Mouse (Mus musculus) myocyte (in vitro differentiated cells): ENCODE results near the gene Sec61a1. TPM values are rescaled to one million over a fixed set of nuclear protein-coding genes. Genes with fewer than 3 reads are reported as not detected.

Experiments used
- H3K27me3 ChIP-seq: one replicate; pipeline ENCODE4 v1.6.1; 2011; ENCODE audit not compliant: control insufficient read depth, insufficient read depth, insufficient read length
- H3K36me3 ChIP-seq: one replicate; pipeline ENCODE4 v1.6.1; 2011; ENCODE audit not compliant: control insufficient read depth, insufficient read depth
- H3K4me2 ChIP-seq: one replicate; pipeline ENCODE4 v1.6.1; 2011; ENCODE audit warnings: low read depth, control low read depth
- H3K4me3 ChIP-seq: one replicate; pipeline ENCODE4 v1.5.1; 2011; ENCODE audit warnings: mild to moderate bottlenecking, control low read depth, moderate library complexity
- H3K79me2 ChIP-seq: one replicate; pipeline ENCODE4 v1.6.1; 2011; ENCODE audit not compliant: control insufficient read depth, insufficient read depth
- H3ac ChIP-seq: one replicate; pipeline ENCODE4 v1.6.1; 2011; ENCODE audit not compliant: control insufficient read depth, insufficient read length
- CEBPB ChIP-seq: IDR thresholded peaks from 2 replicates; pipeline ENCODE4 v1.6.1; 2011; ENCODE audit warnings: mild to moderate bottlenecking, moderate library complexity; ENCODE audit not compliant: poor library complexity, insufficient read depth, severe bottlenecking
- E2F4 ChIP-seq: IDR thresholded peaks from one replicate; pipeline ENCODE4 v1.6.1; 2011; ENCODE audit warnings: mild to moderate bottlenecking, control low read depth, moderate library complexity; ENCODE audit not compliant: insufficient read depth
- MAX ChIP-seq: IDR thresholded peaks from one replicate; pipeline ENCODE4 v1.6.1; 2011; ENCODE audit warnings: low read depth, mild to moderate bottlenecking, control low read depth
- MYOD1 ChIP-seq, 3 experiments: IDR thresholded peaks; one replicate each; pipeline ENCODE4 v1.6.1; 2011; ENCODE audit warnings: control low read depth in 2 of 3, low read depth in 2 of 3, mild to moderate bottlenecking in 2 of 3, moderate library complexity in 1 of 3; ENCODE audit not compliant: insufficient read length in 2 of 3, control insufficient read depth in 1 of 3
- MYOG ChIP-seq, 3 experiments: IDR thresholded peaks; one replicate each; pipeline ENCODE4 v1.6.1; 2011; ENCODE audit warnings: control low read depth in 2 of 3, low read depth in 2 of 3, mild to moderate bottlenecking in 2 of 3; ENCODE audit not compliant: insufficient read length in 2 of 3, control insufficient read depth in 1 of 3, insufficient read depth in 1 of 3
- POLR2A ChIP-seq: IDR thresholded peaks from one replicate; pipeline ENCODE4 v1.6.1; 2011; ENCODE audit warnings: low read depth, mild to moderate bottlenecking, control low read depth, moderate library complexity; ENCODE audit not compliant: insufficient read length
- POLR2AphosphoS2 ChIP-seq: IDR thresholded peaks from one replicate; pipeline ENCODE4 v1.6.1; 2011; ENCODE audit warnings: low read depth, control low read depth; ENCODE audit not compliant: insufficient read length
- REST ChIP-seq: IDR thresholded peaks from one replicate; pipeline ENCODE4 v1.6.1; 2011; ENCODE audit warnings: mild to moderate bottlenecking, control low read depth, moderate library complexity; ENCODE audit not compliant: insufficient read depth, insufficient read length
- SRF ChIP-seq: IDR thresholded peaks from one replicate; pipeline ENCODE4 v1.6.1; 2011; ENCODE audit warnings: low read depth; ENCODE audit not compliant: control insufficient read depth, insufficient read length
- TCF12 ChIP-seq: IDR thresholded peaks from one replicate; pipeline ENCODE4 v1.6.1; 2011; ENCODE audit warnings: mild to moderate bottlenecking, control low read depth; ENCODE audit not compliant: poor library complexity, insufficient read depth, severe bottlenecking
- TCF3 ChIP-seq: IDR thresholded peaks from one replicate; pipeline ENCODE4 v1.6.1; 2011; ENCODE audit warnings: low read depth, control low read depth; ENCODE audit not compliant: insufficient read length
- USF1 ChIP-seq: IDR thresholded peaks from one replicate; pipeline ENCODE4 v1.6.1; 2011; ENCODE audit warnings: low read depth, mild to moderate bottlenecking, control low read depth, moderate library complexity
- polyA plus RNA-seq: library from polyadenylated mRNA; unstranded; fragments of >200 nt; fragmentation: generic; extraction: Trizol; gene quantifications from one replicate; pipeline ENCODE4 v1.2.1, GENCODE M21; 2012; ENCODE audit warnings: missing spikeins

The Sec61a1 gene
- polyA plus RNA-seq, 1 experiment, result 106 TPM

DNA sequence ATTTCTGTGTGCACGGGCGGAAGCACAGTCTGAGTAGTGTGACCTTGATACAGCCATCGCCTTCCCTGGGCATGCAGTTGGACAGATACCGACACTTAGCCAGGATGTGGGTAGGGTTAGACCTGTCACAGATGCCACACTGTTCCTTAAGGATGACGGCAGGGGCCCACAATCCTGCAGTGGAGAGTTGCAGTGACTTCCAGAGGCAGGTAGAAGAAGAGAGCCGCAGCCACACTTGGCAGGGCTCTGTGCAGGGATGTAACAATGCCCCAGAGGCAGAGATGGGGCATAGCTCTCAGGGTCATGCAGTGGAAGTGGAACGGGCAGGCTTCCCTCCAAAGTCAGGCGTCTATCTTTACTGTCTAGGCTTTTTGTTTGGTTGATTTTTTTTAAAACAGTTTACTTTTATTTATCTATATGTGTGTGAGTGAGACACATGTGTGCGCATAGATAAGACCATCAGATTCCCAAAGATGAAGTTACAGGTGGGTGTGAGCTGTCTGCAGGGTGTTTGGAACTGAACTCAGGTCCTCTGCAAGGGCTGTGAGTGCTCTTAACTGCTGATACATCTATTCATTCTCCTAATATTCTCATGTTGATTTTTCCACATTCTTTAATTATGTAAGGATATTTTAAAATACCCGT, 29.8 kb upstream of the Sec61a1 start:
- no peak overlapping the region for H3K4me2 ChIP-seq
- no peak overlapping the region for H3ac ChIP-seq
- no peaks in the 10 kb centered on the region for H3K27me3 ChIP-seq
- H3K79me2 ChIP-seq, result no peaks in the 10 kb centered on the region
- no peaks in the 10 kb centered on the region for H3K36me3 ChIP-seq
- no peak overlapping the region for H3K4me3 ChIP-seq
- TF ChIP-seq MAX, result no peak
- no peak for TF ChIP-seq MYOG (IDR thresholded peaks at IDR 0.05; ENCODE audit: control insufficient read depth in 1 of 3, insufficient read depth in 1 of 3, insufficient read length in 2 of 3, low read depth in 2 of 3)

DNA sequence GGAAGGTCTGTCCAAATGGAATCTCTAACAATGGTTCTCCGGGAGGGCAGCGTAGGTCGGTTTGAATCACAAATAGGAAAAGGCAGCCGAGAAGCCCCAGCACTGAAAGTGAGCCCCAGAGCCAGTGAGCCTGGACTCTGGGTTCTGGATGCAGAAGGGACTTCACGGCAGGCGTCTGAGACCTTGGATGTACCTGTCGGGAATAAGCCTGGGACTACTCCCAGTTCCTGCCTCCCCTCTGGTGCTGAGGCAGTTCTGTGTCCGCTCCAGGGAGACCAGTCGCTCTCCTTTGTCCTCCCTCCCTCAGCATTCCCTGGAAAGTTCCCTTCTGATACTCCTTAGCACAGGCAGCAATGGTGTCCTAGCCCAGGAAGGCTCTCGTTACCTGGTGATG, 26.7 kb upstream of the Sec61a1 start:
- Histone ChIP-seq H3K4me3 (no peak overlapping the region), H3K27me3 (peaks cover 1% of the 10 kb centered on the region), H3K36me3 (no peaks in the 10 kb centered on the region), H3K79me2 (no peaks in the 10 kb centered on the region), H3K4me2 (peak overlapping the region; percentile 7), H3ac (no peak overlapping the region)
- TF ChIP-seq E2F4 (no peak), POLR2AphosphoS2 (no peak), POLR2A (no peak), MYOG (IDR thresholded peaks at IDR 0.05; ENCODE audit: control insufficient read depth in 1 of 3, insufficient read depth in 1 of 3, insufficient read length in 2 of 3, low read depth in 2 of 3) (no peak), SRF (no peak), MYOD1 (IDR thresholded peaks at IDR 0.05; ENCODE audit: control insufficient read depth in 1 of 3, insufficient read length in 2 of 3, low read depth in 2 of 3) (no peak), REST (no peak), TCF3 (no peak), CEBPB (no peak), USF1 (no peak), MAX (no peak), TCF12 (no peak)

DNA sequence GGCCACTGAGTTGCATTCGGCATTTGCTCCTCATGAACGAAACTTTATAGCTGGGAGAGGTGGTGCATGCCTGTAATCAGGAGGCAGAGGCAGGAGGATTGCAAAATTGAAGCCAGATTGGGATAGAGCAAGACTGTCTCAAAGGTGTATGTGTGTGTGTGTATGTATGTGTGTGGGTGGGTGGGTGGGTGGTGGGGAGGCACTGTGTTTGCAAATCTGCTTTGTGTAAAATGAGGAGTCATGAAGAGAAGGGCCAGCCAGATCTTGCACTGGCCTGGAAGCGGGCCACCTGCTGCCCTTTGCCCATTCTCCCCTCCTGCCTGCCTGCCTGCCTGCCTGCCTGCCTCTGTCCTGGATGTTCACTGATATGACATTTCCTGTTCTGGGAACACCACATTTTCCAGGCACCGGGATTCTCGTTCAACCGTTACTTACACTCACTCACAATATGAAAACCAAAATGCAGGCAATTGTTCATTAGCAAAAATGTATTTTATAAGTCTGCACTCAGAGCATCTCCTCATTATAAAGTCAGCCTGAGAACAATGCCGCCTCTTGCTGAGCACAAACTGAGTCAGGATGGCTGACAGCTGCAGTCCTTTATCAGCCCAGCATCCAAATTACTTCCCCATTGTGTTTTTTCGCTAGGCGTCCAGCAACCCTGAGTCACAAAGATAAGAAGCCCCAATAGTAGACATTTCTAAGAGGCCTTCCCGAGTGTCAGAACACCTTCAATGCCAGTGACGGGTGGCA, 26.1 kb upstream of the Sec61a1 start:
- H3K36me3 ChIP-seq, result no peaks in the 10 kb centered on the region
- no peak overlapping the region for H3ac ChIP-seq
- H3K4me2 ChIP-seq, result peak overlapping the region; percentile 7
- peaks cover 6% of the 10 kb centered on the region for H3K27me3 ChIP-seq
- H3K4me3 ChIP-seq, result no peak overlapping the region
- H3K79me2 ChIP-seq, result no peaks in the 10 kb centered on the region
- peak in 1 of 3 experiments; percentile 57 for TF ChIP-seq MYOD1 (IDR thresholded peaks at IDR 0.05; ENCODE audit: control insufficient read depth in 1 of 3, insufficient read length in 2 of 3, low read depth in 2 of 3)
- TF ChIP-seq E2F4, result no peak

DNA sequence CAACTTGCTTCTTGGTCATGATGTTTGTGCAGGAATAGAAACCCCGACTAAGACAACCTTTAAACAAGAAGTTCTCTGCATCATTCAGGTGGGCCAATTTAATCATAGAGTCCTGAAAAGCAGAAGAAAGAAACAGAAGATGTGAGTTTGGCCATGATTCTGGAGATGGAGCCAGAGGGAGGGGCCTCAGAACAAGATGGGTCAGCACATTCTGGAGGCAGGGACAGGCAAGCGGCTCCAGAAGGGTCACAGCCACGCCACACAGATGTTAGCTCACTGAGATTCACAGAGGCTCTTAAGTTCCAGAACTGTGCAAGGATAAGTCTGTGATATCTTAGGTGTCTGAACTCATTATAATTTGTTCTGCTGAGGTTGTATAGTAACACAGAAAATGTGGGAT, 25.5 kb upstream of the Sec61a1 start:
- peaks cover 6% of the 10 kb centered on the region for H3K27me3 ChIP-seq

DNA sequence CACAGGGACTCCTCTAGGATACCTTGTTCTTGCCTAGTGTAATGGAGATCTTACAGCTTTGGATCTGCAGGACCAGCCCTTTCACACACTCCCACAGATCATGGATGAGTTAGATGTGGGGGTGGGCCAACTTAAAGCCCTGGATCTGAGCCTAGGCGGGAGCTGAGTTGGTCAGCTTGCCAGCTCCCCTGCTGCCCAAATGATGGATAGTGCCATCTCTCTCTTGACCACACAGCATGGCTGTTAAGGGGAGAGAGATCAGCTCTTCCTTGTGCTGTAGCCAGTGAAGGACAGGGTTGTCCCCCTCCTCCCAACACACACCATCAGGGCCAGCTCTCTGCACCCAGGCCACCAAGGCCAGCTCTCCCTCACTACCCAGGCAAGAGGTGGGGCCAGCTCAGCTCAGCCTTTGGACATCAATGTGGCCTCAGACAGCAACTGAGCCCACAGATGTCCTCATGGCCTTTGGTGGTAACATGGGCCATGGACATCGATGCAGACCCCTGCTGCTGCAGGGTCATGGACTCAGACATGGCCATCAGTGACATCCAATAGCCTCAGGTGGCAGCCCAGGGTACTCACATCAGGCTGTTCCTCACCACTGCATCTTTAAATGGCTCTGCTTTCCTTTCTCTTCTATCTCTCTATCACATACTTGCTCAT, 21.5 kb upstream of the Sec61a1 start:
- Histone ChIP-seq H3K27me3 (peaks cover 14% of the 10 kb centered on the region), H3K4me2 (no peak overlapping the region), H3K4me3 (no peak overlapping the region), H3K36me3 (no peaks in the 10 kb centered on the region), H3ac (no peak overlapping the region), H3K79me2 (no peaks in the 10 kb centered on the region)
- TF ChIP-seq MYOD1 (IDR thresholded peaks at IDR 0.05; ENCODE audit: control insufficient read depth in 1 of 3, insufficient read length in 2 of 3, low read depth in 2 of 3) (no peak), USF1 (no peak), CEBPB (no peak), POLR2A (no peak), POLR2AphosphoS2 (no peak)

More for the DNA sequence above, 25.5 kb upstream of the Sec61a1 start:
- Histone ChIP-seq H3ac (no peak overlapping the region), H3K4me2 (no peak overlapping the region), H3K79me2 (no peaks in the 10 kb centered on the region), H3K4me3 (no peak overlapping the region), H3K36me3 (no peaks in the 10 kb centered on the region)
- TF ChIP-seq E2F4 (no peak), REST (no peak), POLR2AphosphoS2 (no peak), USF1 (no peak), CEBPB (no peak)

DNA sequence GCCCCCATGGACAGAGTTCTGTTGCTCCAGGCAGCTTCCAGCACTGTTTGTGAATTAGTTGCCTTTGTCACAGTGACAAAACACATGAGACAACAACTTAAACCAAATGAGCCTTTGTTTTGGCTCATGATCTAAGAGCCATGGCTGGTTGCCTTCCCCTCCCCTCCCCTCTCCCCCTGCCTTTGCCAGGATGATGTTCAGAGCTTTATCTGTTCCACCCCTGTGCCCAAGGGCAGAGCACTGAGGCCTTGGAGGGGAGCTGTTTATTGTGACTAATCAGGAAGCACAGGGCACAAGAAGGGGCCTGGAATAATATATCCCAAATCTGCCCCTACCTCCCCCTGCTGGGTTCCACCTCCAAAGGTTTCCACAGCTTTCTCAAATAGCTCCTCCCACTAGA, 11.6 kb upstream of the Sec61a1 start:
- Histone ChIP-seq H3K4me2 (no peak overlapping the region), H3K36me3 (no peaks in the 10 kb centered on the region), H3K27me3 (peaks cover 20% of the 10 kb centered on the region), H3K4me3 (no peak overlapping the region), H3K79me2 (no peaks in the 10 kb centered on the region), H3ac (no peak overlapping the region)
- TF ChIP-seq USF1 (no peak), SRF (no peak), MYOD1 (IDR thresholded peaks at IDR 0.05; ENCODE audit: control insufficient read depth in 1 of 3, insufficient read length in 2 of 3, low read depth in 2 of 3) (no peak), POLR2A (no peak), TCF3 (no peak), CEBPB (no peak), REST (no peak), MYOG (IDR thresholded peaks at IDR 0.05; ENCODE audit: control insufficient read depth in 1 of 3, insufficient read depth in 1 of 3, insufficient read length in 2 of 3, low read depth in 2 of 3) (no peak), MAX (no peak), TCF12 (no peak)
